Mouse (Mus musculus) embryo, embryonic 9.5 days (tissue): Measurements from ENCODE around the gene Ptcd2.

ENCODE experiments used
- DNase-seq: peaks from one replicate; pipeline ENCODE4 v3.0.0-alpha.2; 2017; ENCODE audit errors: extremely low spot score

Gene Ptcd2

GRCm38 (mm10) chr13:99304365-99304764 lies 40.1 kb downstream of the Ptcd2 start:
- no peak for DNase-seq

GRCm38 (mm10) chr13:99303846-99304245 lies 40.7 kb downstream of the Ptcd2 start:
- DNase-seq = no peak

- no peak for DNase-seq
Measured at GRCm38 (mm10) chr13:99299921-99300320, 44.6 kb downstream of the Ptcd2 start.

- no peak for DNase-seq
Measured at GRCm38 (mm10) chr13:99294176-99294575, 50.3 kb downstream of the Ptcd2 start.

- DNase-seq = no peak
Measured at GRCm38 (mm10) chr13:99290766-99291165, 53.7 kb downstream of the Ptcd2 start.

GRCm38 (mm10) chr13:99287786-99288185 lies 56.7 kb downstream of the Ptcd2 start:
- DNase-seq = no peak

- no peak for DNase-seq
Measured at GRCm38 (mm10) chr13:99287207-99287606, 57.3 kb downstream of the Ptcd2 start.

GRCm38 (mm10) chr13:99285241-99285640 lies 59.3 kb downstream of the Ptcd2 start:
- no peak for DNase-seq

GRCm38 (mm10) chr13:99284400-99285160 lies 59.9 kb downstream of the Ptcd2 start:
- DNase-seq = no peak

GRCm38 (mm10) chr13:99283916-99284315 lies 60.6 kb downstream of the Ptcd2 start:
- DNase-seq = no peak

- no peak for DNase-seq
Measured at GRCm38 (mm10) chr13:99282961-99283360, 61.5 kb downstream of the Ptcd2 start.

GRCm38 (mm10) chr13:99279351-99279750 lies 65.2 kb downstream of the Ptcd2 start:
- DNase-seq = no peak

- DNase-seq = no peak
Measured at GRCm38 (mm10) chr13:99278511-99278910, 66.0 kb downstream of the Ptcd2 start.

GRCm38 (mm10) chr13:99277521-99277920 lies 67.0 kb downstream of the Ptcd2 start:
- DNase-seq = no peak

GRCm38 (mm10) chr13:99272046-99272445 lies 72.5 kb downstream of the Ptcd2 start:
- DNase-seq = no peak
